Mouse (Mus musculus) thymus, adult 2 months (tissue): ENCODE measurements around the gene Eefsec. TPM values are rescaled to one million over a fixed set of nuclear protein-coding genes. Genes with fewer than 3 reads are reported as not detected.

ENCODE experiments used
- DNase-seq: peaks from one replicate; pipeline ENCODE4 v3.0.0; 2021
- H3K27ac ChIP-seq: fragments of 200-500 bp; 2 replicates; pipeline ENCODE4 v1.5.1; 2012; ENCODE audit warnings: low read length, control low read depth; ENCODE audit not compliant: control insufficient read depth, insufficient read depth
- H3K27me3 ChIP-seq: fragments of 200-500 bp; 2 replicates; pipeline ENCODE4 v1.6.1; 2012; ENCODE audit warnings: mild to moderate bottlenecking, low read length, moderate library complexity, mixed read lengths; ENCODE audit not compliant: control insufficient read depth, insufficient read depth
- H3K36me3 ChIP-seq: fragments of 200-500 bp; 2 replicates; pipeline ENCODE4 v1.6.1; 2012; ENCODE audit warnings: mild to moderate bottlenecking, low read length, moderate library complexity; ENCODE audit not compliant: control insufficient read depth, insufficient read depth
- H3K4me1 ChIP-seq: fragments of 200-500 bp; replicated peaks from 2 replicates; pipeline ENCODE4 v1.6.1; 2012; ENCODE audit warnings: low read length; ENCODE audit not compliant: control insufficient read depth, insufficient read depth
- H3K4me3 ChIP-seq: fragments of 200-500 bp; 2 replicates; pipeline ENCODE4 v1.5.1; 2012; ENCODE audit warnings: mild to moderate bottlenecking, low read length, control low read depth, moderate library complexity; ENCODE audit not compliant: control insufficient read depth, insufficient read depth
- CTCF ChIP-seq: fragments of 200-500 bp; IDR thresholded peaks from 2 replicates; pipeline ENCODE4 v1.5.1; 2012; ENCODE audit warnings: mild to moderate bottlenecking, control low read depth, low read length, moderate library complexity, borderline replicate concordance; ENCODE audit not compliant: control insufficient read depth, poor library complexity, insufficient read depth; ENCODE audit errors: extremely low read depth
- POLR2A ChIP-seq: fragments of 200-500 bp; IDR thresholded peaks from 2 replicates; pipeline ENCODE4 v1.6.1; 2012; ENCODE audit warnings: mild to moderate bottlenecking, low read length, control low read depth, moderate library complexity; ENCODE audit not compliant: control insufficient read depth, poor library complexity, insufficient read depth; ENCODE audit errors: extremely low read depth
- WGBS: fragments of 180-500 bp; shearing (Covaris S2); methylation state at CpG from one replicate; pipeline ENCODE4 v1.1.7; 2018; 5-methylcytosine and 5-hydroxymethylcytosine counted together
- polyA plus RNA-seq: library from polyadenylated mRNA; depleted of rRNA; stranded (reverse); fragments of >200 nt; gene quantifications from 2 replicates; pipeline ENCODE4 v1.2.3, GENCODE M21; 2012

The Eefsec gene
- polyA plus RNA-seq, 1 experiment, result 79.5 TPM

DNA sequence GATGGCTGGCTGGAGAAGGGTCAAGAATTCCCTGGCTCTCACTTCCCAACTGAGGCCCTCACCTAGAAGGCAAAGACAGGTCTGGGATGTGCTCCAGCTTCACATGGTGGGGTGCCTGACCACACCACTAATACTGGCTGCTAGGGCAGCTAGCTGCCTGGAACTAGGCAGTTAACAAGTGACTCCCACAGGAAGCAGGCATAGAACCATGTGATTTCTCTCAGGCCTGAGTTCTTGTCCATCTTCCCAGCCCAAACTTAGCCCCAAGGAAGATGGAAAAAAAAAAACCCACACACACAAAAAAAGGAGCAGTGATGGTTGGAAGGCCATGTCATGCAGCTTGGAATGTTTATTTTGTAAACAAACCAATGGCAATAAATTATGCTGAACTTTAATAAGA is 117.0 kb downstream of the Eefsec start:
- Histone ChIP-seq H3K27ac (no peak overlapping the region), H3K27me3 (no peaks in the 10 kb centered on the region), H3K36me3 (0 out of 2 replicates have a peak, but pooled peaks cover 3% of the 10 kb centered on the region), H3K4me3 (no peak overlapping the region), H3K4me1 (peaks cover 8% of the 10 kb centered on the region)
- TF ChIP-seq CTCF (no peak), POLR2A (no peak)
- no peak for DNase-seq

GRCm38 (mm10) chr6:88321879-88322278 is 124.5 kb downstream of the Eefsec start:
- H3K4me3 ChIP-seq, result no peak overlapping the region
- H3K36me3 ChIP-seq, result no peaks in the 10 kb centered on the region
- TF ChIP-seq POLR2A (no peak), CTCF (no peak)
- H3K27me3 ChIP-seq, result no peaks in the 10 kb centered on the region
- no peak overlapping the region for H3K27ac ChIP-seq
- no peak for DNase-seq
- WGBS, result 91% methylated on average over 7 of the region's 7 CpGs
- H3K4me1 ChIP-seq, result no peaks in the 10 kb centered on the region

GRCm38 (mm10) chr6:88321253-88321652 is 125.1 kb downstream of the Eefsec start:
- Histone ChIP-seq H3K36me3 (no peaks in the 10 kb centered on the region), H3K27me3 (no peaks in the 10 kb centered on the region), H3K27ac (no peak overlapping the region), H3K4me3 (no peak overlapping the region), H3K4me1 (no peaks in the 10 kb centered on the region)
- DNase-seq, result no peak
- TF ChIP-seq POLR2A, result no peak
- no peak for TF ChIP-seq CTCF
- 99% methylated on average over 5 of the region's 5 CpGs for WGBS

DNA sequence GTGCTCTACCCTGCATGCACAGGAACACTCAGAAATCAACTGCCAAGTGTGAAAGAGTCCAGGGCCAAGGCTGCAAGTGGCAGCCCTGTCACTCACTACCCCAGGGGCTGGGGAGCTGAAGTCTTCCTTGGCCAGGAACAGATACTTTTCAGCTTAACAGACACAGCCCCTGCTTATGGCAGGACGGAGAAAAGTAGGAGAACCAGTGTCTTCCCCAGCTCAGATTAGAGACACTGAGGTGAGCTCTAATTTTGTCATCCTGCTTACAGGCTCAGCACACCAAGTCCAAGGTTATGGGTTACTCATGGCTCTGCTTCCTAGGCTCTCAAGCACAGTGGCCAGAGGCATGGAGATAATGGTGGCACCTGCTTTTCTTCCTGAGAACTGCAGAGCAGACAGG is 126.6 kb downstream of the Eefsec start:
- H3K27me3 ChIP-seq, result no peaks in the 10 kb centered on the region
- no peak for TF ChIP-seq POLR2A
- no peak for TF ChIP-seq CTCF
- no peak overlapping the region for H3K27ac ChIP-seq
- no peaks in the 10 kb centered on the region for H3K36me3 ChIP-seq
- DNase-seq, result no peak
- no peaks in the 10 kb centered on the region for H3K4me1 ChIP-seq
- no peak overlapping the region for H3K4me3 ChIP-seq
- 100% methylated on average over 1 of the region's 1 CpGs for whole genome bisulfite sequencing

GRCm38 (mm10) chr6:88315295-88315694 is 131.0 kb downstream of the Eefsec start:
- no peaks in the 10 kb centered on the region for H3K27me3 ChIP-seq
- no peaks in the 10 kb centered on the region for H3K36me3 ChIP-seq
- no peak overlapping the region for H3K4me3 ChIP-seq
- no peak for DNase-seq
- no peaks in the 10 kb centered on the region for H3K4me1 ChIP-seq
- 94% methylated on average over 2 of the region's 2 CpGs for WGBS
- no peak overlapping the region for H3K27ac ChIP-seq
- TF ChIP-seq POLR2A (no peak), CTCF (no peak)

GRCm38 (mm10) chr6:88313937-88314336 is 132.4 kb downstream of the Eefsec start:
- DNase-seq, result no peak
- H3K36me3 ChIP-seq, result no peaks in the 10 kb centered on the region
- H3K27ac ChIP-seq, result no peak overlapping the region

GRCm38 (mm10) chr6:88311593-88311992 is 134.7 kb downstream of the Eefsec start:
- H3K36me3 ChIP-seq, result no peaks in the 10 kb centered on the region

More at GRCm38 (mm10) chr6:88313937-88314336, 132.4 kb downstream of the Eefsec start:
- Histone ChIP-seq H3K27me3 (no peaks in the 10 kb centered on the region), H3K4me3 (no peak overlapping the region), H3K4me1 (no peaks in the 10 kb centered on the region)
- TF ChIP-seq CTCF (no peak), POLR2A (no peak)
- WGBS, result 97% methylated on average over 9 of the region's 9 CpGs

More at GRCm38 (mm10) chr6:88311593-88311992, 134.7 kb downstream of the Eefsec start:
- no peak for DNase-seq
- H3K4me1 ChIP-seq, result no peaks in the 10 kb centered on the region
- H3K27me3 ChIP-seq, result no peaks in the 10 kb centered on the region
- TF ChIP-seq CTCF (no peak), POLR2A (no peak)
- no peak overlapping the region for H3K27ac ChIP-seq
- WGBS, result 98% methylated on average over 10 of the region's 10 CpGs
- H3K4me3 ChIP-seq, result no peak overlapping the region
